Mouse (Mus musculus) v-Abl transformed pro-B cells (cell line): Measurements from ENCODE around the gene Ercc2.

Source experiments
- in situ Hi-C, 2 experiments: fragments of 400-800 bp; cut with MboI; formaldehyde crosslinking; loops; one replicate each; pipeline ENCODE4 v1.15.1; 2025; ENCODE audit not compliant: unreplicated experiment in 2 of 2

Gene Ercc2

DNA sequence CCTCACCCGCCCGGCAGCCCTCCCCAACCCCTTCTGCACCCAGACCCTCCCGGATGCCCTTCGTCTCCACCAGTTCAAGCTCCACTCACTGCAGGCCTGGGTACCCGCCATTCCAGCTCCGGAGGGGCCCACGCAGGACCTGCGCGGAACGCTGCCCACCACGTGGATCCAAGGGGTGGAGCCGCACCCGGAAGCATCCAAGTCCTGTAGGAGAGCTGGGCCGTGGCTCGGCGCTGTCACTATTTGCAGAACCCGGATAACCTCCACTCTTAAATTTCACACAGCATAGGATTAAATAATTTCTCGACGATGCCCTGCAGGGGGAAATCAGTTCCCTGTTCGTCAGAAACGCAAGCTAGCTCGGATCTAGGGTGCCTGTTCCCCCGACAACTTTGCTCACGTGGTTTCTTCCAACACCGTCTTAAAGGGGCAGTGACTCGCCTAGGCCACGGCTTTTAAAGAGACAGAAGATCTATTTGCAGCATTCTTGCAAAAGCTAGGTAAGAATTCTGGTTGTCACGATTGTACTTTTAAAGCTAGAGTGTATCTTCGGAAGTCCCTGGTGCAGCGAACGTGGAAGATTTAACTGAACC is 22.4 kb upstream of the Ercc2 start, which contains the start of the genes Cd3eap and Ppp1r13l:
Gene Cd3eap (minus strand): TSS at position 185 of the 593 bp plus-strand sequence.
Gene Ppp1r13l (plus strand): TSS at position 451 of the 593 bp plus-strand sequence.
- in situ Hi-C loops: no loop called here

DNA sequence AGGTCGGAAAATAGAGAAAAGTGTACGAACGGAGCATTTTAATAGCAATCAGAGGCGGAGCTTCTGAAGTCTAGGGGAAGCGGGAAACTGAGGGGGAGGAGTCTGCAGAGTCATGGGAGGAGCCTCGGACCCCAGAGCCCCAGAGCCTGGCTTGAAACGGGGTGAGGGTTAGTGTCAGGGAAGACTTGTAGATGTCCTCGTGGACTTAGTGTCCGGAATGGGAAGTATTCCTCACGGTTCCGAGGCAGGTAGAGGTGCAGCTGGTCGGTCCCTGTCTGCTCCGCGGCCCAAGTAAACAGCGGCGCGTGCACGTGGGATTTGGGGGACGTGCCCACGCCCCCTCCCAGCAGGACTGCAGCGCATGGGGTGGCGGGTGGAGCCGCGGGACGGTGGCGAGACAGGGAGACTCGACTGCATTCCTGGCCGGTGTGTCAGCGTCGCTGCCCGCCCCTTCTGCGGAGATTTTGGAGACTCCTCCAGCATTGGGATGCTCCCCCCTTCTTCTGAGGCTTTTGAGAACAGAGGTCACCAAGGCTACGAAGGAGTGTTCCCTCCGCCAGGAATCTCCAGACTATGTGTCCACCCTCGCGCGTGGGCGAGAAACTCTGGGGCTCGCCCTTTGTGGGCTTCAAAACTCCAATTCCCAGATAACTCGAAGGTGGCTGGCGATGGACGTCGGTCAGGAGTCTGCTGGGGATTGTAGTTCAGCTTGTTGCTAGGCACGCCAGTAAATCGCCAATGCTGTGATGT is 21.7 kb upstream of the Ercc2 start:
- in situ Hi-C loops: loop anchor here in 1 of 2 experiments (5.0 kb wide), 1 partner anchor 178 kb away; no protein-coding TSS in a partner anchor

DNA sequence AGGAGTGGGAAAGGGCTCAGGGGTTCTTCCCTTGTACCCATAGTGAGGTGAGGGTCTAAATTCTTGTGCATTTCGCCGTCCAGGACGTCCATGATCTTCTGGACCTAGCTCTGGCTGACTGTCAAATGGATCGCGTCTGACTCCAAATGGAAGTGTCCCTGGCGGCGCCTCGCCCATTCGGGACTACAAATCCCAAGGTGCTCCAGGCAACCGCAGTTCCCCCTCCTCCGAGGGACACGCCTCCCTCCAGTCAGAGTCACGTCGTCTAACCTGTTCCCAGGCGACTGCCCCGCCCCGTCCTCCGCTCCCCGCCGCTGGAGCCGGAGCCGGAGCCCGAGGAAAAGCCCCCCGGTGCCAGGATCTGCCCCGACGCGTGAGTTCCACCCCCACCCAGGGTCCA is 20.9 kb upstream of the Ercc2 start:
- in situ Hi-C loops: loop anchor here in 1 of 2 experiments (5.0 kb wide), 1 partner anchor 179 kb away; no protein-coding TSS in a partner anchor

DNA sequence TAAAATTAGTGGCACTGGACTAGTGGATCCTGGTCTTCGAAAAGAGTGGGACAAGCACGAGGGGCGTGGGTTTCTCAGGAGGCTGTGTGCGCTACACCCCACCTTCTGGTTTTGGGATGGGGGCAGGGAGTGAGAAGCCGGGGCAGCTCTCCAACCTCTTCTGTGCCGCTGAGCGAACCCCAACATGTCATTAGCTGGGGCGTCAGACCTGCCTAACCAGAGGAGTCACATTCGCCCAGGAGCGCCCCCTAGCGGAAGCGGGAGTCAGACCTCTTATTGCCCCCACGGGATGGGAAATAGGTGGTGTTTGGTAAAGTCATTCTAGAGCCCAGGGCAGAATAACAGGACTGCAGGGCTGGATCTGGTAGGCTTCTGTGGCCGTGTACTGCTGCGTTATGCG is 20.1 kb upstream of the Ercc2 start:
- in situ Hi-C loops: loop anchor here in 1 of 2 experiments (5.0 kb wide), 1 partner anchor 179 kb away; no protein-coding TSS in a partner anchor

DNA sequence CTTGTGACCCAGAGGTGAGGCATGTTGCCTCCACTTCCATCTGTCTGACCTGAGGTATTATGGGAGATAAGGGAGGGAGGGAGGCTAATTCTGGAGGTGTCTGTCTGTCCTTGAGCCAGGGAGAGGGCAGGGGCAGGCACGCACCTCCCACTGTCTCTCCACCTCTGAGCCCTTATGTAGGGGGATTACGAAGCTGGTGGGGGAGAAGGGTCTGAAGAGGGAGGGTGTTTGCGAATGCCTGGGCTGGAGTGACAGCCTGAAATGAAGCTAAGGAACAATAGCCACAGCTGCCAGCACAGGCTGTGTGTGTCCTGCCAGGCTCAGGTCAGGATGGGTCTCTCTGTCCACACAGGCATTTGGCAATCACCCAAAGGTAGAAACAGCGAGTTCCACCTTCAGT is 19.5 kb upstream of the Ercc2 start:
- in situ Hi-C loops: loop anchor here in 1 of 2 experiments (5.0 kb wide), 1 partner anchor 180 kb away; no protein-coding TSS in a partner anchor

DNA sequence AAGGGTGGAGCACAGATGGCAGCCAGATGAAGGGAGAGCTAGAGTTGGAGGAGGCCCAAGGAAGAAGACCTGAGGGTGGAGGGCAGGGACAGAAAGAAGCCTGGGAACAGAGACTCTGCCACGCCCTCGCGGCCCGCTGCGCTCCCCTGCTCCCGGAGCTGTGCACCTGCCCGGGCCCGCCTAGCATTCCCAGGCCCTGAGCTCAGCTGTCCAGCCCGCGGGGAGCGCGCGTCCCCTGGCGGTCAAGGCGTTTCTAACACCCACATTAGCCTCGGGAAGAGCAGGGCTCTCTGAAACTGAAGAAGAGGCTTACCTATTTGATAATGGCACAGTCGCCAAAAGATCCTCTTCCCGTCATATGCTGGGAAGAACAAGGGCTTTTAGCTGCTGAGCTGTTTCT is 17.9 kb upstream of the Ercc2 start:
- in situ Hi-C loops: loop anchor here in 1 of 2 experiments (5.0 kb wide), 1 partner anchor 182 kb away; no protein-coding TSS in a partner anchor

DNA sequence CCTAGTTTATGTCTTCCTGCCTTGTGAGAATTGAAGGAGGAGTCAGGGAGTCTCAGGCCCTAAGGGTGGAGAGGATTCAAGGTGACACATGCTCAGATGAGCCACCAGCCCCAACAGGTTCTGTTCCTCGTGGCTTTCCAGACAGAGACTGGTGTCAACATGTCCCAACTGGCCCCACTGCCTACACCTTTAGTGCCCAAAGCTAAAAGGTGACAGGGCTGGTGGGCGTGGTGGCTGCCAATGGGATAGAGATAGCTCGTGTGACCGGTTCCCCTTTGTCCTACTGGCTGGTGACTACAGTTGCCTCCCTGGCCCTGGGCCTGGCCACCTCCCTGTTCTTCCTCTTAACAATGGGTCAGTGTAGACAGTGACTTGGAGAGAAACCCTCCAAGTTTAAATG is 16.4 kb upstream of the Ercc2 start:
- in situ Hi-C loops: no loop called here

DNA sequence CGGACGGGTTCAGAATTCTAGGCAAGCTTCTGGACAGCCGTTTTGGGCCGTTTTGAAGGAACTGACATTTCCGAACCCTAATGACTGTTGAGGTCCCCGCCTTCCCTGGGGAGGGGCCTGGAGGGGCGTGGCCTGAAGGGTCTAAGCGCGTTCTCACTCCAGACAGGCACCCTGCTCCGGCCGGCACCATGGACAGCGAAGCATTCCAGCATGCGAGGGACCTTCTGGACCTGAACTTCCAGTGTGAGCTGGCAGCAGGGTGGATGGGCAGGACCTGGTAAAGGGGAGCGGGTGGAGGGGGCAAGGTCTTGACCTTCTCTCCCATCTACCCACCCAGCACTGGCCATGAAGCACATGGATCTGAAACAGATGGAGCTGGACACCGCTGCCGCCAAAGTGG is 13.4 kb upstream of the Ercc2 start:
- in situ Hi-C loops: no loop called here

DNA sequence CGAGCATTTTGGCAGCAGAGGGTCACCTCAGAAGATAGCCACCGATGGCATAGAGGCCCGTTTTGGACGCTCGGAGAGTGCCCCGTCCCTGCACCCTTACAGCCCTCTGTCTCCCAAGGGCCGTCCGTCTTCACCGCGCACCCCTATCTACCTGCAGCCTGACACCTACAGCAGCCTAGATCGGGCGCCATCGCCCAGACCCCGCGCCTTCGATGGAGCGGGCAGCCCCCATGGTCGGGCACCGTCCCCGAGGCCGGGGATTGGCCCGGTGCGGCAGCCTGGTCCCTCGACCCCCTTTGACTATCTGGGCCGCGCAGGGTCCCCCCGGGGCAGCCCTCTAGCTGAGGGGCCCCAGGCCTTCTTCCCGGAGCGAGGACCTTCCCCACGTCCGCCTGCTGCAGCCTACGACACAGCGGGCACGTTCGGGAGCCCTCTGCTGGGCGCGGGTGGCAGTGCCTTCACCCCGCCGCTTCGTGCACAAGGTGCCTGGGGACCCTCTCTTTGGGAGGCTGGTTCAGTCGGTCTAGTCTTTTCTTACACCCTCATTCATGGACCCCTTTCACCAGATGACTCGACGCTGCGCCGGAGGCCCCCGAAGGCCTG is 11.9 kb upstream of the Ercc2 start:
- in situ Hi-C loops: no loop called here

DNA sequence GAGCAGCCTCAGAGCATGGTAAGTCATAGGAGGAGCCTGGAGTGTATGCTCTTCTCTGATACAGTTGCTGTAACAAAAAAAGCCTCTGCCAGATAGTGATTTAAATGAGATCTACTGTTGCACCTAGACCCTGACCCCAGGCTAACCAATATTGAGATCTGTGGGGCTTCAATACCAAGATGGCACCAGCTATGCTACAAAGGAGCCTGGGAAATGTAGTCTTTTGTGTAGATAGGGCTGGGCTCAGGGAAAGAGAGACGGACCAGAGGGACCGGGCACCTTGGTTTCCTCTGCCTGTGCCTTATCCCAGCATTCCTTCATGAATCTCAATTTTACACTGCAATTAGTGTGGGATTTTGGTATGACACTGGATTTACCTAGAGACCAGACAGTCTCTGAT is 8.4 kb upstream of the Ercc2 start:
- in situ Hi-C loops: no loop called here

DNA sequence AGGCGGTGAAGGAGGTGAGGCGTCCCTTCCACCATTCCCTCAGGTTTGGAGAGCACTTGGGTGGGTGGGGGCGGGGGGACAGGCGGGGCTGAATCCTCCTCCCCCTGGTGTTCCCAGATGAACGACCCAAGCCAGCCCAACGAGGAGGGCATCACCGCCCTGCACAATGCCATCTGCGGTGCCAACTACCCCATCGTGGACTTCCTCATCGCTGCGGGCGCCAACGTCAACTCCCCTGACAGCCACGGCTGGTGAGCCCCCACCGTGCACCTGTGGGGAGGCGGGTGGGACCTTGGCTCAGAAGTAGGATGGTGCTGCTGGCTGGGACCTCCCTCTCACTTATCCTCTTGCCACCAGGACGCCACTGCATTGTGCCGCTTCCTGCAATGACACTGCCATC is 6.4 kb upstream of the Ercc2 start:
- in situ Hi-C loops: no loop called here

DNA sequence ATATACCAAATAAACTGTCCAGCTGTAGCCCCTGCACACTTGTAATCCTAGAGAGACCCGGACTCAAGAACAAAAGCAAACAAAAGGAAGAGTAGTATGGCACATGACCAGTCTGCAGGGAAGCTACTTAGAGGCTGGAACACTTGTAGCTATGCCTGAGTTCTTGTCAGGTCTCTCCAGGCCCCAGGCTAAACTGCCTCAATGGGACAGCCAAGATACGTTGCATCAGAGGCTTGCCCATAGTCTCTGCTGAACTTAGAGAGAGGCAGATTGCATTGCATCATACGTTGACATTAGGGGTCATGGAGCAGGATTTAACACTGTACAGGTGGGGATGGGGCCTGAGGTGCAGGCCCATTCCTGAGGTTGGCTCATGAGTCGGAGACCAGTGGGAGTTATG is 5.8 kb upstream of the Ercc2 start:
- in situ Hi-C loops: no loop called here

DNA sequence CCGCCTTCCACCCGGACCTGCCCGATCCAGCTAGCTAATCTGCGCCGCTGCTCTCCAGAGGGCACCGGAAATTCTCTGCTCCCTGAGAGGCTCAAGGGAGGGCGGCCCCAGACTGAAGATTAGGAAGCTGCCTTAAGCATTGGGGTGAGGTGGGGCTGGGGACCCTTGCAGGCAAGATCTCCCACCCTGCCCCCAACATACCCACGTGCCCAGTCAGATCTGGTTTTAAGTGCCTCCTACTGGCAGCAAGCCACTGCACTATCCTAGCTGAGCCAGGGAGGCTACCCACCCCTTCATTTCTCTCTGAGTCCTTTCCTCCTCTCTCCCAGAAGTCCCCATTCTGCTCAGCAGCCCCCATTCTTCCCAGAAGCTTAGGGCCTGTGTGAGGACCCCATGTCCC is 3.8 kb upstream of the Ercc2 start:
- in situ Hi-C loops: no loop called here

DNA sequence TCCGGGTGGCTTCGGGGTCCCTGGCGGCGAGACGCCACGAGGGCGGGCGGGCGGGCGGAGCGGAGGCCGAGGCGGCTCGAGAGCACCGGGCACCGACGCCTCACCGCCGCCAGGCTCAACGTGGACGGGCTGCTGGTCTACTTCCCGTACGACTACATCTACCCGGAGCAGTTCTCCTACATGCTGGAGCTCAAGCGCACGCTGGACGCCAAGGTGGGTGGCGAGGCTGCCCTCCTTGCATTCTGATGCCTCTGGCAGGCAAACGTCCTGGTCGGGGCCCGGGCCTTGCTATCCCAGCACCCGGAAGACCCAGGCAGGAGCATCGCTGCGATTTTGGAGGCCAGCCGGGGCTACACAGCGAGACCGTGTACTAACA is 344 bp downstream of the Ercc2 start:
- in situ Hi-C loops: no loop called here

DNA sequence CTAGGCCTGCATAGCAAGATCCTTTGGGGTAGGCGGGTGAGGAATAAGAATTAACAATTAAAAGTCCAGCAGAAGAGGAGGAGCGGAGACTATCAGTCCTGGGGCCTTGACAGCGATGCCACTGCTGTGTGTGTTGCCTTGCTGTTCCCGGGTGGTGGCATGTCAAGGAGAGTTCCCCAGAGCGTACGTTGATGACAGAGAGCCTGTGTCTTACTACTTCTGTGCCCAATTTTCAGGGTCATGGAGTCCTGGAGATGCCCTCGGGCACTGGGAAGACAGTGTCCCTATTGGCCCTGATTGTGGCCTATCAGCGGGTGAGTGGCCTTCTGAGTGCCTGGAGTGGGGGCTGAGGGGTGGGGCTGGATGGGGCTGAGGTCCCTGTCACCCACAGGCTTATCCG is 1.9 kb downstream of the Ercc2 start:
- in situ Hi-C loops: no loop called here

DNA sequence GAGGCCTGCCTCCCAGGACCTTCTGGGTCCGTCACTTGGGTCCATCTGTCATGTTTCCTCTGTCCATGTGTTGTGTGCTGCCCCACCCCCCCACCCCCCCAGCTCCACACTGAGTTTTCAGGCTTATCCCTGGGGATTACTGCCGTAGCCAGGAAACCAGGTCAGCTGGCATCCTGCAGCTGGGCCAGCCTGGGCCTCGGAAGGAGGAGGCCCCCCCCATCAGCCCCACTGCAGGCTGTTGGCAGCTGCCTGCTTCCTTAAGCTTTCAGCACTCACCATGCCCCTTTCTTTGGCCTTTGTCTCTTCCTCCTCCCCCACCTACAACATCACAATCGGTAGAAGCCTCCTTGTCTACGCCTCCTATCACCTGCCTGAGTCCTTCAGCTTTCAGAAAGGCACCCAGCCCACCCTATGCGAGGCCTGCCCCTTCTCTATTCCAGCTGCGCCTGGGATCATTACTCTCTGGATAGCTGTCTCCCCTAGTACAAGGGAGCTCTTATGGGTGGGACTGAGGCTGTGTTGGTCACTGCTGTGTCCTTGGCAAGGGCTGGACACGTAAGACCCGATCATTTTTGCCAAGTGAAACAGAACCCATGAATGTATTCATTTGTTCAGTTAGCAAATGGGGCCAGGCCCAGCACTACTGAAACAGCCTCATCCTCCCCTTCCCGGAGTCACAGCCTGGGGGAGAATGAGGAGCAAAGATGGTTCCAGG is 7.0 kb downstream of the Ercc2 start:
- in situ Hi-C loops: no loop called here

DNA sequence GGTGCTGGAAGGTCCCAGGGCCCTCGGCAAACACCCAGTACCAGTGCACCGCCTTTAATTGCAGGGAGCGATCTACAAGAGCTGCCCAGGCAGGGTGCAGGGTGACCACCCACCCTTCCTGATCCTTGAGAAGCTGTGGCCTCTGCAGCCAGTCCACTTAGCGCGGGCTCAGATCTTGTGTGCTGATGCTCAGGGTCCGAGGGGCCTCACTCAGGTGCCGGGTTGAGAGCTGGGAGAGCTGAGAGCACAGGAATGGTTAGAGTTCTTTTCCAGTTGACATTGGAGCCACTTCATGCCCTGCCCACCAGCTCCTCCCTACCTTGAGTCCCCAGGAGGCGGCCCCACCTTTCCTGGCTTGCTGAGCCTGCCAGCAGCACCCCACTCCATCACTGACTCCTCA is 12.7 kb downstream of the Ercc2 start:
- in situ Hi-C loops: no loop called here

DNA sequence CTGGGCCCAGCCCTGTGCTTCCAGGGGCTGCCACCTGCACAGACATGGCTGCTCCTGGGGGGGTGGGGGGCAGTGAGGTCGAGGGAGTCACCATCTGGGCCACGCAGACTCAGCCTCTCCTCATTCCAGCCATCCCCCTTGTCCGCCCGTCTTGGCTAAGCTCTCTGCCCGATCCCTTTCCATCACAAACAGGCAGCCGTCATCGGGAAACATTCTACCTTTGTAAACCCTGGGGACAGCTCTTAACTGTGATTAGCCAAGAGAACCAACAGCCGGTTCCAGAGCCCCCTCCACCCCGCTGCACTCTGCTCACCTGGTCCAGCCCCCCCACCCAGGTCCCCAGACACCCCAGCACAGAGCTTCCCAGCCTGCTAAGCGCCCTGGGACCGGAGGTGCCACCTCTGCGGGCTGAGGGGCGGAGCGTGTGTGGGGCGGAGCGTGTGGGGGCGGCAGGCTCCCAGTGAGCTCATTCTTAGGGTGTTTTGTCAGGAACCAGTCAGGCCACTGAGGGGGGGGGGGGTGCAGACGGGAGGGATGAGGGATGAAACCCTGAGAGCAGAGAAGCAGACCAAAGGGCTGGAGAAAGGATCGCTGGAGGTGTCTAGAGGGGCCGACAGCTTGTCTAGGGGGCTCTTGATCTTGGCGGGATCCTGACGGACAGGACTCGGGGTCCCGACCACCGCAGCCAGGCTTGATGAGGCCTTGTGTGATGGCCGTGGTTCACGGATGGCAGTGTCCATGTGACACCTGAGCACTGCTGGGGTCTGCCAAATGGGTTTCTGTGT is 17.9 kb downstream of the Ercc2 start:
- in situ Hi-C loops: loop anchor here (10.0 kb wide), 3 partner anchors 395 to 475 kb away; partner anchors contain the start of genes Cblc (in 1 of the 2) and Ceacam16 (in 1 of the 2)

DNA sequence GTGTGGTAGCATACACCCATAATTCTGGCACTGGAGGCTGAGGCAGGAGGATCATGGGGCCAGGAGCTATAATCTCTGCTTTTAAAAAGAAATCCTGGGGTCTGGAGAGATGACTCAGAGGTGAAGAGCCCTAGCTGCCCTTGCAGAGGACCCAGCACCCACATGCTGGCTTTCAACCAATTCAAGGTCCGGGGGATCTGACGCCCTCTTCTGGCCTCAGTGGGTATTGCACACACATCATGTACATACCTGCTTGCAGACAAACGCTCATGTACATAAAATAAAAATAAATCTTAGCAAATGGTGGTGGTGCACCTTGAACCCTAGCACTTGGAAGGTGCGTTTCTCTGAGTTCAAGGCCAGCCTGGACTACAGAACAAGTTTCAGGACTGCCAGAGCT is 19.1 kb downstream of the Ercc2 start:
- in situ Hi-C loops: loop anchor here (10.0 kb wide), 3 partner anchors 394 to 474 kb away; partner anchors contain the start of genes Cblc (in 1 of the 2) and Ceacam16 (in 1 of the 2)
